Mouse (Mus musculus) intestine, postnatal 0 days (tissue): ENCODE measurements around the gene Sel1l3. TPM values are rescaled to one million over a fixed set of nuclear protein-coding genes. Genes with fewer than 3 reads are reported as not detected.

Experiments used
- ATAC-seq: fragments of 200-750 bp; cut with Nextera tagmentation; 2 replicates; pipeline ENCODE4 v1.8.0; 2017; ENCODE audit warnings: mild to moderate bottlenecking, moderate TSS enrichment, moderate library complexity
- H3K27ac ChIP-seq: fragments of 300-500 bp; sonication (generic); 2 replicates; pipeline ENCODE4 v1.5.1; 2014; ENCODE audit warnings: mild to moderate bottlenecking, low read depth, low read length, moderate library complexity
- H3K27me3 ChIP-seq: fragments of 300-500 bp; sonication (generic); replicated peaks from 2 replicates; pipeline ENCODE4 v1.6.1; 2014; ENCODE audit warnings: low read length, mixed read lengths; ENCODE audit not compliant: control insufficient read depth, insufficient read depth
- H3K36me3 ChIP-seq: fragments of 300-500 bp; sonication (generic); 2 replicates; pipeline ENCODE4 v1.6.1; 2014; ENCODE audit warnings: mild to moderate bottlenecking, moderate library complexity; ENCODE audit not compliant: control insufficient read depth, insufficient read depth
- H3K4me1 ChIP-seq: fragments of 300-500 bp; sonication (generic); replicated peaks from 2 replicates; pipeline ENCODE4 v1.6.1; 2014; ENCODE audit warnings: antibody characterized with exemption, low read length, mixed read lengths; ENCODE audit not compliant: control insufficient read depth, insufficient read depth
- H3K4me2 ChIP-seq: fragments of 300-500 bp; sonication (generic); replicated peaks from 2 replicates; pipeline ENCODE4 v1.6.1; 2014; ENCODE audit warnings: low read depth, mild to moderate bottlenecking, moderate library complexity
- H3K4me3 ChIP-seq: fragments of 300-500 bp; sonication (generic); 2 replicates; pipeline ENCODE4 v1.5.1; 2014; ENCODE audit warnings: low read depth, low read length
- H3K9ac ChIP-seq: fragments of 300-500 bp; sonication (generic); 2 replicates; pipeline ENCODE4 v1.6.1; 2014; ENCODE audit warnings: mild to moderate bottlenecking, low read depth, low read length
- H3K9me3 ChIP-seq: fragments of 300-500 bp; sonication (generic); 2 replicates; pipeline ENCODE4 v1.6.1; 2016; ENCODE audit warnings: mixed run types; ENCODE audit not compliant: control insufficient read depth
- CTCF ChIP-seq: sonication (generic); IDR thresholded peaks from 2 replicates; pipeline ENCODE4 v1.5.1; 2016; ENCODE audit warnings: low read depth, mild to moderate bottlenecking, control low read depth, antibody characterized with exemption, moderate library complexity
- WGBS: fragments of 180-500 bp; shearing (Covaris S2); extraction: QIAGEN DNeasy Blood & Tissue Kit; methylation state at CpG from one replicate; pipeline ENCODE4 v1.1.7; 2014; 5-methylcytosine and 5-hydroxymethylcytosine counted together
- polyA plus RNA-seq: library from polyadenylated mRNA; unstranded; fragments of >200 nt; fragmentation: Nextera tagmentation; extraction: Ambion mirVana; gene quantifications from 2 replicates; pipeline ENCODE4 v1.2.1, GENCODE M21; 2015

Sel1l3 gene
- polyA plus RNA-seq, 1 experiment from 2014 or later, result 16.2 TPM

DNA sequence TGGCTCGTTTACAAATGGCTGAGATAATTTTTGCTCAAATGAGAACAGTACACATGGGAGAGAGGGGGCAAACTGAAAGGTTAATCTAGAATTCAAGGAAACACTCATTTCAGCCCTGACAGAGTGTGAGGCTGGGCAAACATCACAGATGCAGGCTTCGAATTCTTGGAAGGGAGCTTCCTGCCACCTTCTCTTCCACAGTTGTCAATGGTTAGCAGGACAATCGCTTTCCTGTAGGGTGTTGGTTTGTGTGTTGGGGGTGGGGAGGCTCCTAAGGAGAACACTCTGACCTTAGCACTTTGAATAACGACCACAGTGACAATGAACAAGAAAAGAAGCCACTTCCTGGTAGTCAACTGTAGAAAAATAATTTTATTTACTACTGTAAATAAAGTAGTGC is 107.0 kb downstream of the Sel1l3 start:
- no peak overlapping the region for H3K4me2 ChIP-seq
- no peak overlapping the region for H3K9ac ChIP-seq
- TF ChIP-seq CTCF, result no peak
- 21% methylated on average over 4 of the region's 4 CpGs for WGBS
- H3K27ac ChIP-seq, result peak overlapping the region; percentile 76
- no peaks in the 10 kb centered on the region for H3K27me3 ChIP-seq
- no peaks in the 10 kb centered on the region for H3K36me3 ChIP-seq
- H3K9me3 ChIP-seq, result no peaks in the 10 kb centered on the region
- no peak overlapping the region for H3K4me3 ChIP-seq
- peaks cover 13% of the 10 kb centered on the region for H3K4me1 ChIP-seq
- ATAC-seq, result no peak

DNA sequence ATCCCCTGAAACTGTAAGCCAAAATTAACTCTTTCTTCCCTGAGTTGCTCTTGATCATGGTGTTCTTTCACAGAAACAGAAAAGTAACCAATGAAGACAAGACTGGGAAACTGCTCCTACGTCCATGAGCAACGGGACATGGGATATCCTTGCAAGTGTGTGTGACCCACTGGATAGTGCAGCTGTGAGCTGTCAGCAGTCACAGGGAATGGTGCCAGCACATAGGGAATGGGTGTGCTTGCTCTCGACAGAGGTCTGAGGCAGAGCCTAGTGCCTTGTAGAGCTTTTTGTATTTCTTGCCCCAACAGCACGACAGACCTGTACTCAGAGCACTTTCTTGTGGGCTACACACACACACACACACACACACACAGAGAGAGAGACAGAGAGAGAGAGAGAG is 107.6 kb downstream of the Sel1l3 start:
- Histone ChIP-seq H3K9ac (no peak overlapping the region), H3K27me3 (no peaks in the 10 kb centered on the region), H3K9me3 (no peaks in the 10 kb centered on the region), H3K4me1 (peaks cover 10% of the 10 kb centered on the region), H3K4me2 (no peak overlapping the region), H3K27ac (0 out of 2 replicates have a peak overlapping the region, but pooled peaks have one; percentile 76), H3K36me3 (no peaks in the 10 kb centered on the region), H3K4me3 (no peak overlapping the region)
- no peak for TF ChIP-seq CTCF
- no peak for ATAC-seq
- WGBS, result 67% methylated on average over 4 of the region's 4 CpGs

GRCm38 (mm10) chr5:53105716-53106115 is 108.0 kb downstream of the Sel1l3 start:
- H3K4me3 ChIP-seq, result no peak overlapping the region
- no peaks in the 10 kb centered on the region for H3K9me3 ChIP-seq
- TF ChIP-seq CTCF, result peak; percentile 66
- H3K27me3 ChIP-seq, result no peaks in the 10 kb centered on the region
- no peak overlapping the region for H3K4me2 ChIP-seq
- 72% methylated on average over 8 of the region's 8 CpGs for WGBS
- ATAC-seq, result no peak
- no peak overlapping the region for H3K27ac ChIP-seq
- H3K36me3 ChIP-seq, result no peaks in the 10 kb centered on the region
- H3K9ac ChIP-seq, result no peak overlapping the region
- peaks cover 9% of the 10 kb centered on the region; the same call in 1 of the 2 replicates for H3K4me1 ChIP-seq

DNA sequence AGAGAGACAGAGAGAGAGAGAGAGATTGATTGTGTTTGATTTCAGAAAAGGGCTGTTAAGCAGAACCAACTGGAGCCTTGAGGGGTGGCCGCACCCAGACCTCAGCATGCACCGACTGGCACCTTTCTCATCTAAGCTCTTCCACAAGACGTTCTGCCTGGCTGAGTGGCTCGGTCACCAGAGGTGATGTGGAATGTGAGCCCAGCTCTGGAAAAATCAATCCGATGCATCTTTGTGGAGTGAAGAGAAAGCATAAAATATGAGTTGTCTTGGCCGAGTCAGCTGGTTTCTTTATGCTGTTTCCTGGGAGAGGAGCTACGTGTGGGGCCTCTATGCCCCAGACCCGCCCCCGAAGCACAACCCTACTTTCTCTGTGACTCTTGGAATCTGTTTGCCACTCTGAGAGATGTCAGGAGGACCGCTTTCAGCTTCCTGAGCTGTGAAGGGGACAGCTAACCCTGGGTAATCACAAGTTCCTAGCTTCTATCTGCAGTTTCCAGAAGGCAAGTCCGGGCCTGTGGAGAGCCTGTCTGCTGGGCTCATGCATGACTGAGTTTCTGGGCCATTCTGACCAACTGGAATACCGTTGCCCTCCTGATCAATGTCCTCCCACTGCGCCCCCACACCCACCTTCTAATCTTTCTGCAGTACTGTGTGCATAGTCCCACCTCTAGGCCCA is 109.4 kb downstream of the Sel1l3 start:
- Histone ChIP-seq H3K9ac (no peak overlapping the region; the same call in 1 of the 2 replicates), H3K36me3 (no peaks in the 10 kb centered on the region), H3K4me2 (peak overlapping the region; percentile 51), H3K4me3 (no peak overlapping the region), H3K4me1 (peaks cover 7% of the 10 kb centered on the region; the same call in 1 of the 2 replicates), H3K9me3 (no peaks in the 10 kb centered on the region), H3K27ac (peak overlapping the region; percentile 88), H3K27me3 (no peaks in the 10 kb centered on the region)
- ATAC-seq, result peak; percentile 39
- TF ChIP-seq CTCF, result no peak
- WGBS, result 43% methylated on average over 13 of the region's 13 CpGs

DNA sequence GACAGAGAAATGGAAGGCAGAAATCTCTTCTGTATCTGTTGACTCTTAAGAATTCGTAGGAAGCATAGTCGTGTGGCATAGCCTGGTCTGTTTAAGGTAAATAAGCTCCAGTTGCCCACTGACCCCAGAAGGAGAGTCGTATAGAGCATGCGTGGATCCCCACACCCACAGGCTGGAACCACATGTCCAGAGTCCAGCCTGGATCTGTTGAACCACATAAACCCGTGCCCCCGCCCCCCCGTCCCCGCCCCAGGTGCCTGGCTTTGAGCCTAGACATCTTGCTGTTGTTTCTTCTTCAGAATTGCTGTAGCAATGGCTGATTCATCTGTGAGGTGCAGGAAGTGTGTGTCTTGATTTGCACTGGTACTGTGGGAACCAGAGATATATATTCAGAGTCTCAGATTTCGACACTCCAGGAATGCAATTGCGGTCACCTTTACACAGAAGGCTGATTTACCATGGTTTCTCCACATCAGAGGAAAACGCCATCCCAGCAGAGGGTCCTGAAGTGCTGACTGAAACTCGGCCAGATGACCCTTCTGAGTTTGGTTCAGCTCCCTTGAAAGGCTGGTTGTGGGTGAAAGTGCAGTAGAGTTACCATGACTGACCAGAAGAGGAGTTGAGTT is 111.8 kb downstream of the Sel1l3 start:
- 46% methylated on average over 12 of the region's 12 CpGs for WGBS
- TF ChIP-seq CTCF, result no peak
- H3K4me1 ChIP-seq, result peaks cover 7% of the 10 kb centered on the region; the same call in 1 of the 2 replicates
- peak overlapping the region; percentile 88 for H3K27ac ChIP-seq
- no peak overlapping the region for H3K9ac ChIP-seq
- H3K36me3 ChIP-seq, result no peaks in the 10 kb centered on the region
- peak; percentile 44 for ATAC-seq
- no peaks in the 10 kb centered on the region for H3K9me3 ChIP-seq
- no peak overlapping the region for H3K4me3 ChIP-seq
- H3K27me3 ChIP-seq, result no peaks in the 10 kb centered on the region
- H3K4me2 ChIP-seq, result no peak overlapping the region

DNA sequence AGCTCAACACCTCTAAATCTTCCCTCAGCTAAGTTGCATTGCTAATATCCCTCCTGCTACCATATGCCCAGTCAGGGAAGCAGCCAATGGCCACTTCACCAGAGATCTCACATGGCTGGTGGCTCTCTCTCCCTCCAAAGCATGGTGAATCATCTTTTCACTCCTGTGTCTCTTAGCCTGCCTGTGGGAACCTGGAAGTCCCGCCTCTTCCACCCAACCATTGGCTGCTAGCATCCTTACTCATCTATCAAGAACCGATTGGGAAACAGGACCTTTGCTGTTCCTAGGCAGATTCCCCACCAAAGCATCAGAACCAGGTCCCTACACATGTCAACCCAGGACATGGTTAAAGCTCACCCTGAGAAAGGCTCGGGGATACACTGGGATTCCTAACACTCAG is 122.4 kb downstream of the Sel1l3 start:
- no peaks in the 10 kb centered on the region for H3K4me1 ChIP-seq
- H3K27ac ChIP-seq, result no peak overlapping the region
- H3K4me3 ChIP-seq, result no peak overlapping the region
- no peak for ATAC-seq
- 66% methylated on average over 3 of the region's 3 CpGs for WGBS
- H3K9ac ChIP-seq, result no peak overlapping the region
- no peak overlapping the region for H3K4me2 ChIP-seq
- no peaks in the 10 kb centered on the region for H3K36me3 ChIP-seq
- no peaks in the 10 kb centered on the region for H3K9me3 ChIP-seq
- no peak for TF ChIP-seq CTCF
- no peaks in the 10 kb centered on the region for H3K27me3 ChIP-seq
